Mouse (Mus musculus): Measurements from ENCODE around the gene Pabpn1. TPM values are rescaled to one million over a fixed set of nuclear protein-coding genes. Genes with fewer than 3 reads are reported as not detected.
A peak's percentile ranks its signal among the peaks of the same experiment; 100 is the strongest.

Gene Pabpn1
- 148 and 158 TPM in 2 replicates for polyA plus RNA-seq (2015; fragmentation: Nextera tagmentation; extraction: Ambion mirVana)

DNA sequence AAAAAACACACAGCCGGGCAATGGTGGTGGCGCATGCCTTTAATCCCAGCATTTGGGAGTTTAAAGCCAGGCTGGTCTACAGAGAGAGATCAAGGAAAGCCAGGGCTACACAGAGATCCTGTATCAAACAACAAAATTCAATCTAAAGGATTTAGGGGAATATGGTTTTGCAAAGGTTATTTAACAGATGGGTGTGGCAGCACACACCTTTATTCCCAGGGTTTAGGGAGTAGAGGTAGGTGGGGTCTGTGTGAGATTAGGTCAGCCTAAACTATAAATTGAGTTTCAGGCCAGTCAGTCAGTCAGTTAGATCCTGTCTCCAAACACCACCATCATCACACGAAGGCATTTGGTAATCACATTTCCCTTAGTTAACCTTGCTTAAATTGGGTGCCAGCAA is at the start of gene Pabpn1:
Pabpn1 (plus strand) TSS at position 301 of the 400 bp plus-strand sequence.
- Histone ChIP-seq H3K4me3 (replicated peaks) (peak within 1 kb of the TSS; percentile 87), H3K9ac (replicated peaks) (peak within 1 kb of the TSS; percentile 51), H3K27ac (replicated peaks) (peak within 1 kb of the TSS; percentile 91), H3K36me3 (peaks cover 14% of the 10 kb centered on the region), H3K4me1 (peaks cover 22% of the 10 kb centered on the region), H3K4me2 (peak within 1 kb of the TSS; percentile 56), H3K27me3 (replicated peaks) (no peaks in the 10 kb centered on the region), H3K9me3 (replicated peaks) (no peaks in the 10 kb centered on the region)
- 94% methylated on average over 3 of the region's 3 CpGs for WGBS
- no peak for ATAC-seq (ENCODE audit: low FRiP score)

DNA sequence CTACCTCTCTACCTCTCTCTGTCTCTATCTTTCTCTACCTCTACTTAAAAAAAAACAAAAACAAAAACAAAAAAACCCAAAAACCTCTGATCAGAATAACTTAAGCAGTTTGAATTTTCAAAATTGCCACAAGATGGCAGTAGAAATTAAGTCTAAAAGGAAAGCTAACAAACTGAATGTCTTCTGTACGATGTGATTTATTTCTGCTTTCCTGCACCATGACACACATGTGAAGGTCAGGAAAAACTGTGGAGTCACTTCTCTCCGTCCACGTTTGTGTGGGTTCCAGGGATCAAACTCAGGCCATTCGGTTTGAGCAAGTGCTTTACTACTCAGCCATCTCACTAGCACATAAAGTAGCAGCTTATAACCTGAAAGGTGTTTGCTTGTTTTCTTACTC is 48.8 kb upstream of the Pabpn1 start:
- Histone ChIP-seq H3K27ac (replicated peaks) (no peak overlapping the region), H3K4me3 (replicated peaks) (no peak overlapping the region), H3K9ac (replicated peaks) (no peak overlapping the region), H3K36me3 (no peaks in the 10 kb centered on the region), H3K27me3 (replicated peaks) (no peaks in the 10 kb centered on the region), H3K4me1 (no peaks in the 10 kb centered on the region), H3K9me3 (replicated peaks) (no peaks in the 10 kb centered on the region), H3K4me2 (0 out of 2 replicates have a peak overlapping the region, but pooled peaks have one; percentile 22)
- WGBS, result 6% methylated on average over 4 of the region's 4 CpGs
- no peak for ATAC-seq (ENCODE audit: low FRiP score)

DNA sequence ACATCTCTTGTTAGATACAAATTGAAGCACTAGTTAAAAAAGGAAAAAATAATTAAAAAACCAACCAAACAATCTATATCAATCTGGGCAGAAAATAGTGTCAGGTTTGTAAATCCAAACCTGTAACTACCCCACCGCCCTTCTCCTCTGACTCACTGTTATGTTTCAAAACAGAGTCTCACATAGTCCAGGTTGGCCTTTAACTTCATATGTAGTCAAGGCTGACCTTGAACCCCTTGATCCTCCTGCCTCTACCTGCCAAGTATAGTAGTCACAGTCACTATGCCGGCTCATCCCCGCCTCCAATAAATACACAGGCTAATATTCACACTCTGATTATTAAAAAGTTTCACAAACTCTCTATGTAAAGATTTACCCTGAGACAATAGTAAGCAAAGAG is 36.6 kb upstream of the Pabpn1 start:
- Histone ChIP-seq H3K9ac (replicated peaks) (no peak overlapping the region), H3K4me3 (replicated peaks) (no peak overlapping the region), H3K4me2 (no peak overlapping the region), H3K4me1 (no peaks in the 10 kb centered on the region), H3K9me3 (replicated peaks) (no peaks in the 10 kb centered on the region), H3K36me3 (peaks cover 24% of the 10 kb centered on the region), H3K27ac (replicated peaks) (no peak overlapping the region), H3K27me3 (replicated peaks) (no peaks in the 10 kb centered on the region)
- 94% methylated on average over 3 of the region's 3 CpGs for WGBS
- no peak for ATAC-seq (ENCODE audit: low FRiP score)

DNA sequence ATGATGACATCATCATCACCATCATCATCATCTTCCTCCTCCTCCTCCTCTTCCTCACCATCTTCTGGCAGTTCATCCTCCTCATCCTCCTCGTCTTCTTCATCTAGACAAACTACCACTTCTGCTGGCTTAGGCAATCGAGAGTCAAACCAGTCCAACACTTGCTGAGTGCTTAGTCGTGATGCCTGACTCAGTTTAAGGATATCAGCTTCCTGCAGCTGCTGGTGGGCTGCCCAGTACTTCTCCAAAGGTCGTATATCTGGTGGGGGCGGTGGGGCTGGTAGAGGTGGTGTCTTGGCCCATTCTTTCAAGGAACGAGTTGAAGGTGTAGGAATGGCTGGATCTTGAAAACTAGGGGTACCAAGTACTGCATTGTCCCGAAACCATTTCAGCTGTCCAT is 35.6 kb upstream of the Pabpn1 start:
- Histone ChIP-seq H3K36me3 (peaks cover 24% of the 10 kb centered on the region), H3K4me2 (no peak overlapping the region), H3K4me3 (replicated peaks) (no peak overlapping the region), H3K27me3 (replicated peaks) (no peaks in the 10 kb centered on the region), H3K9me3 (replicated peaks) (no peaks in the 10 kb centered on the region), H3K4me1 (no peaks in the 10 kb centered on the region), H3K27ac (replicated peaks) (no peak overlapping the region), H3K9ac (replicated peaks) (no peak overlapping the region)
- WGBS, result 94% methylated on average over 7 of the region's 7 CpGs
- ATAC-seq (ENCODE audit: low FRiP score), result no peak

DNA sequence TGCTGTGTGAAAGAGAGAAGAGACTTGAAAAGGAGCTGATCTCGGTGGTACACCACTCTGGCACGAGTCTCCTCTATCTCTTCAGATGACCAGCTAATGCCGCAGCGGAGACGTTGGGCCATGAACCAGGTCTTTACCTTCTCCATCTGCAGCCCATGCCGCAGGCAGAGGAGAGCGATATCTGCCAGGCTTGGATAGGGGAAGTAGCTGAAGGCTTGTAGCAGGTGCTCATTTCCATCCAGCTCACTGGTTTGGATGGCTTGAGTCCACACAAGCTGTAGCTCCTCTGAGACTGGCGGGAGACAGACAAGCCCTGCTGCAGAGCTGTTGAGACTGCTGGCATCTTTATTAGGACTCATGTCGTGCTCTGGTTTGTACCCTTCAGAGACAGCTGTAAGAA is 34.4 kb upstream of the Pabpn1 start:
- Histone ChIP-seq H3K27ac (replicated peaks) (no peak overlapping the region), H3K27me3 (replicated peaks) (no peaks in the 10 kb centered on the region), H3K4me3 (replicated peaks) (no peak overlapping the region), H3K9ac (replicated peaks) (no peak overlapping the region), H3K4me1 (peaks cover 2% of the 10 kb centered on the region; the same call in 1 of the 2 replicates), H3K9me3 (replicated peaks) (no peaks in the 10 kb centered on the region), H3K4me2 (no peak overlapping the region), H3K36me3 (peaks cover 24% of the 10 kb centered on the region)
- 95% methylated on average over 9 of the region's 9 CpGs for WGBS
- ATAC-seq (ENCODE audit: low FRiP score), result no peak

DNA sequence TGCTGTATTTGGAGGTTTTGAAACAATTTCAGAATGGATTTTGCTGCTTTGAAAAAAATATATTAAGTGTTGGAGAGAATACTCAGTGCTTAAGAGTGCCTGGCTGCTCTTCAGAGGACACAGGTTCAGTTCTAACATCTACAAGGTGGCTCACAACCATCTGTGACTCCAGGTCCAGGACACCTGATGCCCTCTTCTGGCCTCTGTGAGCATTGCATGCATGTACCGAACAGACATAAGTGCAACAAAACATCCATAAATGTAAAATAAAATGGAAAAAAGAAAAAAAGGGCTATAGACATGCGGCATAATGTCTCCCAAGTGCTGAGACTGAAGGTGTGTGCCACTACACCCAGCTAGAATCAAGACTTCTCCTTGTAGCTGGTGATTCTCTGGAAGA is 31.8 kb upstream of the Pabpn1 start:
- Histone ChIP-seq H3K36me3 (peaks cover 18% of the 10 kb centered on the region), H3K4me1 (peaks cover 10% of the 10 kb centered on the region), H3K9me3 (replicated peaks) (no peaks in the 10 kb centered on the region), H3K4me3 (replicated peaks) (no peak overlapping the region), H3K27ac (replicated peaks) (no peak overlapping the region), H3K27me3 (replicated peaks) (no peaks in the 10 kb centered on the region), H3K4me2 (no peak overlapping the region), H3K9ac (replicated peaks) (no peak overlapping the region)
- ATAC-seq (ENCODE audit: low FRiP score), result no peak
- WGBS, result 32% methylated on average over 2 of the region's 2 CpGs

DNA sequence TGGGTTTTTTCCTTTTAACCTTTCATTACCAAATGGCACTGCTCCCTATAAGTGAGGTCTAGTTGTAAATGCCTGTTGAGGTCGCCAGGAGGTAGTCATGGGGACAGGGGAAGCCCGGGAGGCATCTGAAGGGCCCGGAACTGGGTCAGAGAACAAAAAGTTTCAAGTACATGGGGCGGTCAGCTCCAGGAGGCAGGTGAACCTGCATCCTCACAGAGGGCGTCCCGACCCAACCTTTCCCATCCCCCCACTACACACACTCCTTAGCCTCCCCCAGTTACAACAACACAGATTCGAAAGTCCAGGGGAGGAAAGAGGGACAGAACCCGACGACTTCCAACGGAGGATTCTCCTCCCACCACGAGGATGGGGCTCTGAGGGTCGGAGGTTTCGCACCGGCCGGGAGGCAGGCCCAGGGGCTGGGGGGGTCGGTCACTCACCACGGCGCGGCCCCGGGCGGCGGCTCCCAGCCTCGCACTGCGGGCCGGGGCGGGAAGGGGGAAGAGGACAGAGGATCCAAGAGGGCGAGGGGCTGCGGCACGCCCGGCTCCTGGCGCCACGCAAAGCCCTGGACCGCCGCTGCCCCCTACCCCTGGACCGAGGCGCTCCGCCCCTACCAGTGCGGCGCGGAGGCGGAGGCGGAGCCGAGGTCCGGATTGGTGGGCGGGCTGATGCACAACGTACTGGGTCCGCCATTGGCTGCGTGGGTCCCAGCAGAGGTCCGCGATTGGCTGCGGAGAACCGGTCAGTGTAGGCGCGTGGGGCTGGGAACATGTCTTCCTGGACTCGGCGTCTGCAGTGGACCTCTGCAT is 28.6 kb upstream of the Pabpn1 start:
- Histone ChIP-seq H3K27ac (replicated peaks) (peak overlapping the region; percentile 86), H3K36me3 (no peaks in the 10 kb centered on the region), H3K9ac (replicated peaks) (peak overlapping the region; percentile 96), H3K4me2 (peak overlapping the region; percentile 86), H3K9me3 (replicated peaks) (no peaks in the 10 kb centered on the region), H3K4me3 (replicated peaks) (peak overlapping the region; percentile 97), H3K4me1 (peaks cover 10% of the 10 kb centered on the region), H3K27me3 (replicated peaks) (no peaks in the 10 kb centered on the region)
- WGBS, result under 1% methylated on average over 52 of the region's 56 CpGs
- ATAC-seq (ENCODE audit: low FRiP score), result peak; percentile 100

DNA sequence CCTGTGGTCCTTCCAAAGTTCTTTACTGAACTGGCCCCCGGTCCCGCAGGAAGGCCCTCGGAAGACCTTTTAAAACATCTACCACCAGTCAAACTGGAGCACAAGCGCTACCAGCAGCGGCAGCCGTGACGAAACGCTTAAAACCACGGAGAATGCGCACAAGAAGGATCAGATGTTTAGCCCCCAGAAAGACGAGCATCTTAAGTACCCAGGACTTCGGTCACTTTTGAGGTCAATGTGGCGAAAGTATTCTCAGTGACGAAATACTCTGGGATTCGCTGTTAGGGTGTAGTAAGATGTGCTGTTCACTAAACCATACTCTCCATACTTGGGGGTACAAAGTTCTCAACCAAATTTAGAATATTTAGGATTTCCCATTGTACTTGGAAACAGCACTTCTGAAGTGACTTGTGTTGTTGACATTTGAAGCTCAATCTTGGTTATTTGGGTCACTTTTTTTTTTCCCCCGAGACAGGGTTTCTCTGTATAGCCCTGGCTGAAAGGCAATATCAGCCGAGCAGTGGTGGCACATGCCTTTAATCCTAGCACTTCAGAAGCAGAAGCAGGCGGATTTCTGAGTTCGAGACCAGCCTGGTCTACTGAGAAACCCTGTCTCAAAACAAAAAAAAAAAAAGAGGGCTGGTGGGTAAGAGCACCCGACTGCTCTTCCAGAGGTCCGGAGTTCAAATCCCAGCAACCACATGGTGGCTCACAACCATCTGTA is 27.8 kb upstream of the Pabpn1 start:
- no peaks in the 10 kb centered on the region for H3K36me3 ChIP-seq
- peak overlapping the region; percentile 86 for H3K27ac ChIP-seq (replicated peaks)
- H3K4me1 ChIP-seq, result peaks cover 10% of the 10 kb centered on the region
- WGBS, result 16% methylated on average over 21 of the region's 21 CpGs
- H3K4me3 ChIP-seq (replicated peaks), result peak overlapping the region; percentile 97
- H3K4me2 ChIP-seq, result peak overlapping the region; percentile 86
- peak; percentile 23 for ATAC-seq (ENCODE audit: low FRiP score)
- H3K9ac ChIP-seq (replicated peaks), result peak overlapping the region; percentile 96
- no peaks in the 10 kb centered on the region for H3K27me3 ChIP-seq (replicated peaks)
- H3K9me3 ChIP-seq (replicated peaks), result no peaks in the 10 kb centered on the region

DNA sequence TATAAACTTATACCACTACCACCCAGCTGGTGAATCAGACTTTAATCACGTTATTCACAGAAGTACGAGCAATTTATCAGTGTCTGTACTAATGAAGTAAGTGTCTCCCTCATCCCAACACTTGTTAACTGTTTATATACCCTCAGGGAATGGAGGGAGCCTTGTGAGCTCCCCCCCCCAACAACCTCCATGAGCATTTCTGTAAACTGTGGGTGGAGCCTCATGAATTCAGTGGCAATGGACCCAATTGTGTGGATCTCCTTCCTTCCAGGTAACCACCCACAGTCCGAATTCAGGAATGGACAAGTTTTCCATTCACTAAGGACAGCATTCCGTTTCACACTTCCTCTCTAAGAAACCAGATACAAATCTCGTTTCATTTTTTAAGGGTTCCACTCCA is 26.7 kb upstream of the Pabpn1 start:
- H3K9me3 ChIP-seq (replicated peaks), result no peaks in the 10 kb centered on the region
- no peaks in the 10 kb centered on the region for H3K27me3 ChIP-seq (replicated peaks)
- H3K9ac ChIP-seq (replicated peaks), result no peak overlapping the region
- H3K36me3 ChIP-seq, result no peaks in the 10 kb centered on the region
- WGBS, result 85% methylated on average over 5 of the region's 5 CpGs
- no peak overlapping the region for H3K4me2 ChIP-seq
- peaks cover 10% of the 10 kb centered on the region for H3K4me1 ChIP-seq
- no peak overlapping the region for H3K4me3 ChIP-seq (replicated peaks)
- H3K27ac ChIP-seq (replicated peaks), result no peak overlapping the region
- no peak for ATAC-seq (ENCODE audit: low FRiP score)

DNA sequence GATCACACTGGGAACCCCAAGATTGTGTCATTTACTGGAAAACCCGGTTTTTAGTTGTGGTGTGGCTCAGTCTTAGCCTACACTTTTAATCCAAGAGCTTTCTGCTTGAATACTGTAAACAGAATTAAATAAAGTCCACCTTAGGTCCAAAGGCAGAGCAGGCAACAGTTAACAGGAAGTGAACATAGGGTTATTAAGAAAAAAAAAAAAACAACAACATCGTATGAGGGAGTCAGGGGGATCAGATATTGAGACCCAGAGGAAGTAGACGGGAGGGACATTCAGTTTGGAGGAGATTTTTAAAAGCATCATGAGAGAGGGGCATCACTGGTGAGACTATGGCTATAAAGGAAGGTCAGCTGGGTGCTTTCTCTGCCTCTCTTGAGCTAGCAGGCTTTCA is 26.0 kb upstream of the Pabpn1 start:
- no peak overlapping the region for H3K4me3 ChIP-seq (replicated peaks)
- H3K36me3 ChIP-seq, result no peaks in the 10 kb centered on the region
- no peaks in the 10 kb centered on the region for H3K27me3 ChIP-seq (replicated peaks)
- WGBS, result 64% methylated on average over 3 of the region's 3 CpGs
- H3K4me1 ChIP-seq, result peaks cover 10% of the 10 kb centered on the region
- no peak for ATAC-seq (ENCODE audit: low FRiP score)
- no peaks in the 10 kb centered on the region for H3K9me3 ChIP-seq (replicated peaks)
- no peak overlapping the region for H3K9ac ChIP-seq (replicated peaks)
- no peak overlapping the region for H3K27ac ChIP-seq (replicated peaks)
- H3K4me2 ChIP-seq, result no peak overlapping the region

DNA sequence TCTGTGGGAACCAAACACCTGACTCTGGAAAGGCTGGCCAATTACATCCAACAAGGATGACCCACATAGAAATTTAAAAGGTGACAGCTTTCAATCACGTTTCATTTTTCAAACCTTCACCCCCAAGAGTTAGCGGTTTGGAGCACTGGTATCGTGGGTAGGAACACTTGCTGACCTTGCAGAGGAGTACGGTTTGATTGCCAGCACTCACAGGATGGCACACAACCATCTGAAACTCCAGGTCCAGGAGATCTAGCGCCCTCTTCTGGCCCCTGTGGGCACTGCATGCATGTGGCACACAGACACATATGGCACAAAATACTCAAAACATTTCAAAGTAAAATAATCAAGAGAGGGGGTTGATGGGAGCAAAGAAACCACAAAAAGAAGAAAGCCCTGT is 25.4 kb upstream of the Pabpn1 start:
- no peak overlapping the region for H3K9ac ChIP-seq (replicated peaks)
- WGBS, result 58% methylated on average over 5 of the region's 5 CpGs
- H3K9me3 ChIP-seq (replicated peaks), result no peaks in the 10 kb centered on the region
- peaks cover 8% of the 10 kb centered on the region for H3K4me1 ChIP-seq
- H3K27ac ChIP-seq (replicated peaks), result no peak overlapping the region
- H3K36me3 ChIP-seq, result no peaks in the 10 kb centered on the region
- H3K27me3 ChIP-seq (replicated peaks), result no peaks in the 10 kb centered on the region
- no peak overlapping the region for H3K4me2 ChIP-seq
- ATAC-seq (ENCODE audit: low FRiP score), result no peak
- no peak overlapping the region for H3K4me3 ChIP-seq (replicated peaks)

DNA sequence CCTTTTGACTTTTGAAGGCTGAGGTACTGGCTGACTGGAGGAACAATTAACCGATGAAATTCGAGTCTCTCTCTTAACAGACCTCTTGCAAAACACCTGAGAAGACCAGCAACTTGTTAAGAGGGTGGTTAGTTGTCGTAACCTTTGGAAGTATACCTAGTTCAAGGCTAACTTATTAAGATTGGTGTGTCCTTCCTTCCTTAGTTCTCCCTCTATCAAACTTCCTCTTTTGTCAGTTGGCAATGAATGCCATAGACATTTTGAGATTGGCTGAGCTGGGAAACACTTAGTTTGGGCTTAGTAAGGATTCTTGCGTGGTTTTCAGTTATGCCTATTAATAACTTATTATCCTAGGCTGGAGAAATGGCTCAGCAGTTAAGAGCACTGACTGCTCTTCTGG is 24.3 kb upstream of the Pabpn1 start:
- Histone ChIP-seq H3K9me3 (replicated peaks) (no peaks in the 10 kb centered on the region), H3K9ac (replicated peaks) (no peak overlapping the region), H3K27me3 (replicated peaks) (no peaks in the 10 kb centered on the region), H3K4me2 (no peak overlapping the region), H3K4me3 (replicated peaks) (no peak overlapping the region), H3K4me1 (peaks cover 7% of the 10 kb centered on the region), H3K27ac (replicated peaks) (no peak overlapping the region), H3K36me3 (no peaks in the 10 kb centered on the region)
- 94% methylated on average over 4 of the region's 4 CpGs for WGBS
- no peak for ATAC-seq (ENCODE audit: low FRiP score)

Measured in neural tube, embryonic 15.5 days (tissue).